Mouse (Mus musculus) limb, embryonic 11.5 days (tissue): ENCODE data around the gene Suz12. TPM values are rescaled to one million over a fixed set of nuclear protein-coding genes. Genes with fewer than 3 reads are reported as not detected.
A peak's percentile ranks its signal among the peaks of the same experiment; 100 is the strongest.

Source experiments
- ATAC-seq: fragments of 200-750 bp; cut with Nextera tagmentation; 2 replicates; pipeline ENCODE4 v1.8.0; 2017; ENCODE audit warnings: low read depth; ENCODE audit not compliant: insufficient number of reproducible peaks, low FRiP score, low TSS enrichment
- DNase-seq: peaks from one replicate; pipeline ENCODE4 v3.0.0-alpha.2; 2015; ENCODE audit warnings: low spot score
- H3K27ac ChIP-seq: fragments of 300-500 bp; sonication (generic); replicated peaks from 2 replicates; pipeline ENCODE4 v1.5.1; 2014; ENCODE audit warnings: low read depth, mild to moderate bottlenecking, low read length
- H3K27me3 ChIP-seq: fragments of 300-500 bp; sonication (generic); 2 replicates; pipeline ENCODE4 v1.6.1; 2014; ENCODE audit warnings: mild to moderate bottlenecking, low read length, mixed read lengths; ENCODE audit not compliant: control insufficient read depth, insufficient read depth
- H3K36me3 ChIP-seq: fragments of 300-500 bp; sonication (generic); 2 replicates; pipeline ENCODE4 v1.6.1; 2014; ENCODE audit warnings: mild to moderate bottlenecking, low read length, moderate library complexity, mixed read lengths; ENCODE audit not compliant: control insufficient read depth, insufficient read depth
- H3K4me1 ChIP-seq: fragments of 300-500 bp; sonication (generic); 2 replicates; pipeline ENCODE4 v1.6.1; 2014; ENCODE audit warnings: low read length, mixed read lengths; ENCODE audit not compliant: control insufficient read depth, insufficient read depth
- H3K4me2 ChIP-seq: fragments of 300-500 bp; sonication (generic); 2 replicates; pipeline ENCODE4 v1.6.1; 2014; ENCODE audit warnings: low read depth, mild to moderate bottlenecking, moderate library complexity; ENCODE audit not compliant: severe bottlenecking
- H3K4me3 ChIP-seq: fragments of 300-500 bp; sonication (generic); 2 replicates; pipeline ENCODE4 v1.5.1; 2014; ENCODE audit warnings: low read depth, low read length
- H3K9ac ChIP-seq: fragments of 300-500 bp; sonication (generic); 2 replicates; pipeline ENCODE4 v1.6.1; 2014; ENCODE audit warnings: mild to moderate bottlenecking, low read length
- H3K9me3 ChIP-seq: fragments of 300-500 bp; sonication (generic); 2 replicates; pipeline ENCODE4 v1.6.1; 2016; ENCODE audit warnings: low read length; ENCODE audit not compliant: control insufficient read depth
- WGBS: fragments of 180-500 bp; shearing (Covaris S2); extraction: QIAGEN DNeasy Blood & Tissue Kit; methylation state at CpG from one replicate; pipeline ENCODE4 v1.1.7; 2014; 5-methylcytosine and 5-hydroxymethylcytosine counted together
- polyA plus RNA-seq: library from polyadenylated mRNA; unstranded; fragments of >200 nt; fragmentation: Nextera tagmentation; extraction: Ambion mirVana; gene quantifications from 2 replicates; pipeline ENCODE4 v1.2.1, GENCODE M21; 2014

The Suz12 gene
- polyA plus RNA-seq, 1 experiment from 2014 or later = 25.7 TPM

DNA sequence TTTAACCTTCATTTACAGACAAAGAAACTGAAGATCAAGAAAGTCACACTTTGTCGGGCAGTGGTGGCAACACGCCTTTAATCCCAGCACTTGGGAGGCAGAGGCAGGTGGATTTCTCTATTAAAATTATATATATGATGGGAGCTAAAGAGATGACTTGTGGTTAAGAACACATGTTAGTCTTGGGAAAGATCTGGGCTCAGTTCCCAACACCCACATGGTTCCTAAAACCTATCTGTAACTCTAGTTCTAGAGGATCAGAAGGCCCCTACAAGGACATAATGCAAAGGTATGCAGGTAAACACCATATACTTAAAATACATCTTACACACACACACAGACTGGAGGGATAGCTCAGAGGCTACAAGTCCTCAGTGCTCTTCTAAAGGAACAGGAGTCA lies 78.1 kb downstream of the Suz12 start:
- Histone ChIP-seq H3K27ac (no peak overlapping the region), H3K9me3 (no peaks in the 10 kb centered on the region), H3K4me2 (no peak overlapping the region), H3K4me3 (no peak overlapping the region), H3K9ac (no peak overlapping the region), H3K27me3 (no peaks in the 10 kb centered on the region), H3K36me3 (0 out of 2 replicates have a peak, but pooled peaks cover 3% of the 10 kb centered on the region), H3K4me1 (no peaks in the 10 kb centered on the region)
- 96% methylated on average over 2 of the region's 2 CpGs for WGBS
- no peak for DNase-seq
- ATAC-seq = no peak

GRCm38 (mm10) chr11:80072365-80072764 lies 79.5 kb downstream of the Suz12 start:
- H3K4me2 ChIP-seq = no peak overlapping the region
- 92% methylated on average over 3 of the region's 3 CpGs for WGBS

GRCm38 (mm10) chr11:80075608-80076277 lies 82.8 kb downstream of the Suz12 start:
- no peak overlapping the region for H3K4me2 ChIP-seq
- peaks cover 3% of the 10 kb centered on the region; the same call in 1 of the 2 replicates for H3K4me1 ChIP-seq
- DNase-seq (no peak), ATAC-seq (no peak)
- H3K36me3 ChIP-seq = 0 out of 2 replicates have a peak, but pooled peaks cover 3% of the 10 kb centered on the region
- no peaks in the 10 kb centered on the region for H3K27me3 ChIP-seq
- no peaks in the 10 kb centered on the region for H3K9me3 ChIP-seq
- 95% methylated on average over 5 of the region's 5 CpGs for WGBS
- no peak overlapping the region for H3K9ac ChIP-seq
- no peak overlapping the region for H3K27ac ChIP-seq
- H3K4me3 ChIP-seq = no peak overlapping the region

More at GRCm38 (mm10) chr11:80072365-80072764, 79.5 kb downstream of the Suz12 start:
- Histone ChIP-seq H3K9ac (no peak overlapping the region), H3K9me3 (no peaks in the 10 kb centered on the region), H3K27ac (no peak overlapping the region), H3K4me3 (no peak overlapping the region), H3K36me3 (0 out of 2 replicates have a peak, but pooled peaks cover 3% of the 10 kb centered on the region), H3K27me3 (no peaks in the 10 kb centered on the region), H3K4me1 (no peaks in the 10 kb centered on the region)
- ATAC-seq (no peak), DNase-seq (no peak)

DNA sequence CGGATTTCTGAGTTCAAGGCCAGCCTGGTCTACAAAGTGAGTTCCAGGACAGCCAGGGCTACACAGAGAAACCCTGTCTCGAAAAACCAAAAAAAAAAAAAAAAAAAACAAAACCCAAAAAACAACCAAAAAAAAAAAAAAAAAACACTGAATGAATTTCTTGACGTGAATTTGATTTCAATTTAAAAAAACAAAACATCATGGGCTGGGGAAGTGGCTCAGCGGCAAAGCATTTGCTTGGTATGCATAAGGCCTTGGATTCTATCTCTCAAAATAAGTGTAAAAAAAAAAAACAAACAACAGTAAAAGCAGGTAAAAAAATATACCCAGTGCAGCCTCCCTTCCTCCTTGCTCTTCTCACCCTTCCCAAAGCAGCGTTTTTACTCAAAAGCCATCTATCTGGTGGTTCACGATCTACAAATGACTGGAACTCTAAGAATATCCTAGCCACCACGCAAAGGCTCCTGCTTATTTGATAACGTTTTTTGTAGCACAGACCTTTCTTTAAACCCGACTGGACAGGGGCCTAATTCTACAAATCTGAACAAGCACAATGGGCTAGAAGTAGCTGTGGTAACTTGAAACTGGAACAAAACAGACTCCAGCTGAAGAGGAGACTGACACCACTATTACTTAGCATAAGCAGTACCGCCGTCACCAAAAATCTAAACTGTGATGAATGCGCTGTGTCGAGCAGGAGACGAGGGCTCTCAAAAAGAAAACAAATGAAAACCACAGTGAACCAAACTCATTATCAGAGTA lies 85.1 kb downstream of the Suz12 start:
- H3K36me3 ChIP-seq = 0 out of 2 replicates have a peak, but pooled peaks cover 3% of the 10 kb centered on the region
- H3K27ac ChIP-seq = no peak overlapping the region
- no peaks in the 10 kb centered on the region for H3K27me3 ChIP-seq
- H3K9ac ChIP-seq = no peak overlapping the region
- no peak overlapping the region for H3K4me2 ChIP-seq
- ATAC-seq (no peak), DNase-seq (no peak)
- WGBS = 85% methylated on average over 13 of the region's 14 CpGs
- peaks cover 9% of the 10 kb centered on the region; the same call in 1 of the 2 replicates for H3K4me1 ChIP-seq
- no peaks in the 10 kb centered on the region for H3K9me3 ChIP-seq
- no peak overlapping the region for H3K4me3 ChIP-seq

- DNase-seq (no peak), ATAC-seq (no peak)
- H3K9me3 ChIP-seq = no peaks in the 10 kb centered on the region
- no peak overlapping the region for H3K9ac ChIP-seq
- no peak overlapping the region for H3K27ac ChIP-seq
- H3K4me1 ChIP-seq = peaks cover 9% of the 10 kb centered on the region; the same call in 1 of the 2 replicates
- H3K4me2 ChIP-seq = no peak overlapping the region
- WGBS = 22% methylated on average over 1 of the region's 1 CpGs
- H3K36me3 ChIP-seq = 0 out of 2 replicates have a peak, but pooled peaks cover 3% of the 10 kb centered on the region
- H3K4me3 ChIP-seq = no peak overlapping the region
- H3K27me3 ChIP-seq = no peaks in the 10 kb centered on the region
Measured at GRCm38 (mm10) chr11:80078831-80079230, 85.9 kb downstream of the Suz12 start.

DNA sequence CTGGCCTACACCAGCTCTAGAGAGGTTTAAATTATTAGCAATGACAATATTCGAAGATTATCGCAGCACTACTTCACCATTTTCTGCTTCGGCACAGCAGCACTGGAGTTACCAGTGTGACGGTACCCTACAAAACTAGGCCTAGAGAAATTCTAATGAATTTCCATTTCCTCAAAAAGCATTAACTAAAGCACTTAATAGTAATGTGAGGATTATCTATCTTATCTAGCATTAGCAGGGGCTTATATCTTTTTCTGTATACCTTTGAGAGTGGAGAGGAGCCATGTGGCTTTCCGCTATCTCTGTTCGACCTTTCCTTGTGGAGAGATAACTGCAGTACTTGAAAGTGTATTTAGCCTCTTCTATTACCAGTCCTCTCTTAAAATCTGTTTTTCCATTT lies 86.8 kb downstream of the Suz12 start:
- H3K27ac ChIP-seq = no peak overlapping the region
- no peak for DNase-seq
- ATAC-seq = no peak
- H3K27me3 ChIP-seq = no peaks in the 10 kb centered on the region
- 70% methylated on average over 6 of the region's 6 CpGs for WGBS
- H3K9ac ChIP-seq = peak overlapping the region; percentile 98; the same call in 1 of the 2 replicates
- H3K4me1 ChIP-seq = peaks cover 9% of the 10 kb centered on the region; the same call in 1 of the 2 replicates
- peak overlapping the region; percentile 64 for H3K4me2 ChIP-seq
- no peaks in the 10 kb centered on the region for H3K9me3 ChIP-seq
- peak overlapping the region; percentile 84 for H3K4me3 ChIP-seq
- H3K36me3 ChIP-seq = no peaks in the 10 kb centered on the region

- peaks cover 9% of the 10 kb centered on the region; the same call in 1 of the 2 replicates for H3K4me1 ChIP-seq
- DNase-seq = no peak
- no peaks in the 10 kb centered on the region for H3K27me3 ChIP-seq
- under 1% methylated on average over 32 of the region's 32 CpGs for WGBS
- peak overlapping the region; percentile 64 for H3K4me2 ChIP-seq
- no peaks in the 10 kb centered on the region for H3K9me3 ChIP-seq
- no peak; the same call in 1 of the 2 replicates for ATAC-seq
- peak overlapping the region; percentile 98 for H3K9ac ChIP-seq
- H3K4me3 ChIP-seq = peak overlapping the region; percentile 84
- H3K36me3 ChIP-seq = no peaks in the 10 kb centered on the region
- H3K27ac ChIP-seq = peak overlapping the region; percentile 93
Measured at GRCm38 (mm10) chr11:80080381-80080825, 87.5 kb downstream of the Suz12 start.
